ENCODE assay signal across 8 mouse cellular contexts in the genomic region with DNA sequence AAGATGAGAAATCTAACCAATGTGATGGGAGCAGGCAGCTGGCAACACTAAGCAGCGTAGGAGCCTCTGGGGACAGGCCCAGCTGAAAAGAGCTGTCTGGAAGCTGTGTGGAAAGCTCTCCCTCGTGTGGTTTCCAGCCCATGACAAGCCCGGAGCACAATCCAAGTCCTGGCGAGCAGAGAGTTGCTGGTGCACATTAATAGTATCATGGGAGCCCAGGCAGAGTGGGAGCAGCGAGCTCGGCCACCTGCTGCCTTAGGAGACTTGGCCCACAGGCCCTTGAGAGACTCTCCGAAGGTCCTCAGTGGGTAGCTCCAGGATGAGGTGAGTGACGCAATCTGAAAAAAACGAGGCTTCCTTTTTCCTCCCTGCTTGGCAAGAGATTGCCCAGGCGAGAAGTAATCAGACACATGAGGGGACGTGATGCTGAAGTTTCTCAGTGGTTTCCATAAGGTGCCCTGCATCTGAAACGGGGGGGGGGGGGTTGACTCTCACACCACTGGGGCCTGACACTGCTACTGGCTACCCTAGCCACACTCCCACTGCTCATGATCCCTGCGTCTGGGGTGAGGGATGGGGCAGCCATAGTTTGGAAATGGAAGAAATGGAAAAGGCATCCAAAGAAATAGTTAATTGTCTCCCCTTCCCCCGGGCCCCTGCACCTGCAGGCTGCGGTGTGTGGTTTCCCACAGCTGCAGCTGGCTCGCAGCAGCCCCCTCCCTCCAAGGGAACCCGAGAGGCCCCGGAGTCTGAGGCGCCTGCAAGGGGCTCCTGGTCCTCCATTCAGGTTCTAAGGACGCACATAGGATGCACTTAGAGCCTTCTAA. TPM values are rescaled to one million over a fixed set of nuclear protein-coding genes. Genes with fewer than 3 reads are reported as not detected.
DNase-seq lines count a peak whose midpoint lies in the region; ATAC-seq lines count a peak whose summit lies in the region.

No protein-coding gene starts in this region.

- no peaks in the 10 kb centered on the region for H3K9me3 ChIP-seq in hindbrain, embryonic 11.5 days (ENCODE audit: control insufficient read depth, low read length)
- no peaks in the 10 kb centered on the region for H3K9me3 ChIP-seq in forebrain, embryonic 12.5 days

- H3K27ac ChIP-seq in hindbrain, embryonic 11.5 days (ENCODE audit: low read depth, low read length), result no peak overlapping the region
- H3K27ac ChIP-seq in forebrain, embryonic 12.5 days, result no peak overlapping the region

- peak; percentile 23 for DNase-seq in embryo, embryonic 10.5 days (ENCODE audit: low spot score)
- no peak for DNase-seq in embryo, embryonic 10 days (ENCODE audit: low spot score)
- peak; percentile 29 for DNase-seq in right cerebral cortex, postnatal 25 days
- no peak for DNase-seq in right cerebral cortex, adult 2 months (ENCODE audit: low spot score in 2 of 2)
- DNase-seq in hindbrain, embryonic 11.5 days (ENCODE audit: low spot score), result no peak
- DNase-seq in skeletal muscle tissue, adult 2 months (ENCODE audit: low read depth, low spot score), result peak; percentile 60
- no peak for DNase-seq in c-Kit-positive CD71-positive TER-119-positive erythroid progenitor cells, embryonic 14.5 days (ENCODE audit: low spot score)

- no peaks in the 10 kb centered on the region for H3K36me3 ChIP-seq in hindbrain, embryonic 11.5 days (ENCODE audit: control insufficient read depth, insufficient read depth, low read length)
- no peaks in the 10 kb centered on the region for H3K36me3 ChIP-seq in forebrain, embryonic 12.5 days (replicated peaks)

- no peak overlapping the region for H3K4me3 ChIP-seq in hindbrain, embryonic 11.5 days (ENCODE audit: low read depth, low read length)
- no peak overlapping the region for H3K4me3 ChIP-seq in forebrain, embryonic 12.5 days (replicated peaks)

- H3K9ac ChIP-seq in hindbrain, embryonic 11.5 days (ENCODE audit: low read depth, low read length), result no peak overlapping the region
- no peak overlapping the region for H3K9ac ChIP-seq in forebrain, embryonic 12.5 days

- H3K4me1 ChIP-seq in hindbrain, embryonic 11.5 days (replicated peaks; ENCODE audit: control insufficient read depth, insufficient read depth, low read length), result peaks cover 2% of the 10 kb centered on the region; the same call in 1 of the 2 replicates
- peaks cover 9% of the 10 kb centered on the region for H3K4me1 ChIP-seq in forebrain, embryonic 12.5 days

- H3K27me3 ChIP-seq in hindbrain, embryonic 11.5 days (ENCODE audit: control insufficient read depth, insufficient read depth, low read length), result no peaks in the 10 kb centered on the region
- no peaks in the 10 kb centered on the region for H3K27me3 ChIP-seq in forebrain, embryonic 12.5 days

- 54% methylated on average over 20 of the region's 20 CpGs for WGBS in hindbrain, embryonic 11.5 days
- 47% methylated on average over 20 of the region's 20 CpGs for WGBS in forebrain, embryonic 12.5 days

- ATAC-seq in hindbrain, embryonic 11.5 days (ENCODE audit: low FRiP score), result peak; percentile 40; the same call in 1 of the 2 replicates
- ATAC-seq in forebrain, embryonic 12.5 days (ENCODE audit: low FRiP score), result no peak

- H3K4me2 ChIP-seq in hindbrain, embryonic 11.5 days (replicated peaks; ENCODE audit: low read depth, low read length), result no peak overlapping the region
- no peak overlapping the region for H3K4me2 ChIP-seq in forebrain, embryonic 12.5 days

RNA-seq across cellular contexts. Expression of gene Srp14, which starts 19.8 kb away (rescaled TPM):
- polyA plus RNA-seq in hindbrain, embryonic 11.5 days (2014; fragmentation: Nextera tagmentation; extraction: Ambion mirVana), result 304 and 306 TPM in 2 replicates
- 252 and 263 TPM in 2 replicates for polyA plus RNA-seq in forebrain, embryonic 12.5 days (2016; fragmentation: Nextera tagmentation; extraction: Ambion mirVana)

RNA-seq across cellular contexts. Expression of gene Bmf, which starts 50.1 kb away (rescaled TPM):
- polyA plus RNA-seq in hindbrain, embryonic 11.5 days (2014; fragmentation: Nextera tagmentation; extraction: Ambion mirVana), result 2.5 and 4.9 TPM in 2 replicates
- 2.2 and 3.0 TPM in 2 replicates for polyA plus RNA-seq in forebrain, embryonic 12.5 days (2016; fragmentation: Nextera tagmentation; extraction: Ambion mirVana)

Comparison
In these comparisons a context has a peak if more than half of its experiments do, and no peak if none do; other contexts are left out.
1. DNase-seq: peak in embryo, embryonic 10.5 days (single experiment), right cerebral cortex, postnatal 25 days (single experiment) and skeletal muscle tissue, adult 2 months (single experiment); none in embryo, embryonic 10 days (single experiment), right cerebral cortex, adult 2 months (0 of 2), hindbrain, embryonic 11.5 days (single experiment) and c-Kit-positive CD71-positive TER-119-positive erythroid progenitor cells, embryonic 14.5 days (single experiment).